Mouse (Mus musculus) thymus, adult 2 months (tissue): ENCODE results near the gene Arl6ip4. TPM values are rescaled to one million over a fixed set of nuclear protein-coding genes. Genes with fewer than 3 reads are reported as not detected.

Experiments
- DNase-seq: peaks from one replicate; pipeline ENCODE4 v3.0.0; 2021
- H3K27ac ChIP-seq: fragments of 200-500 bp; 2 replicates; pipeline ENCODE4 v1.5.1; 2012; ENCODE audit warnings: low read length, control low read depth; ENCODE audit not compliant: control insufficient read depth, insufficient read depth
- H3K27me3 ChIP-seq: fragments of 200-500 bp; 2 replicates; pipeline ENCODE4 v1.6.1; 2012; ENCODE audit warnings: mild to moderate bottlenecking, low read length, moderate library complexity, mixed read lengths; ENCODE audit not compliant: control insufficient read depth, insufficient read depth
- H3K36me3 ChIP-seq: fragments of 200-500 bp; 2 replicates; pipeline ENCODE4 v1.6.1; 2012; ENCODE audit warnings: mild to moderate bottlenecking, low read length, moderate library complexity; ENCODE audit not compliant: control insufficient read depth, insufficient read depth
- H3K4me1 ChIP-seq: fragments of 200-500 bp; replicated peaks from 2 replicates; pipeline ENCODE4 v1.6.1; 2012; ENCODE audit warnings: low read length; ENCODE audit not compliant: control insufficient read depth, insufficient read depth
- H3K4me3 ChIP-seq: fragments of 200-500 bp; 2 replicates; pipeline ENCODE4 v1.5.1; 2012; ENCODE audit warnings: mild to moderate bottlenecking, low read length, control low read depth, moderate library complexity; ENCODE audit not compliant: control insufficient read depth, insufficient read depth
- CTCF ChIP-seq: fragments of 200-500 bp; IDR thresholded peaks from 2 replicates; pipeline ENCODE4 v1.5.1; 2012; ENCODE audit warnings: mild to moderate bottlenecking, control low read depth, low read length, moderate library complexity, borderline replicate concordance; ENCODE audit not compliant: control insufficient read depth, poor library complexity, insufficient read depth; ENCODE audit errors: extremely low read depth
- POLR2A ChIP-seq: fragments of 200-500 bp; IDR thresholded peaks from 2 replicates; pipeline ENCODE4 v1.6.1; 2012; ENCODE audit warnings: mild to moderate bottlenecking, low read length, control low read depth, moderate library complexity; ENCODE audit not compliant: control insufficient read depth, poor library complexity, insufficient read depth; ENCODE audit errors: extremely low read depth
- WGBS: fragments of 180-500 bp; shearing (Covaris S2); methylation state at CpG from one replicate; pipeline ENCODE4 v1.1.7; 2018; 5-methylcytosine and 5-hydroxymethylcytosine counted together
- polyA plus RNA-seq: library from polyadenylated mRNA; depleted of rRNA; stranded (reverse); fragments of >200 nt; gene quantifications from 2 replicates; pipeline ENCODE4 v1.2.3, GENCODE M21; 2012; rRNA removed

Gene Arl6ip4
- 50.8 and 53.5 TPM in 2 replicates for polyA plus RNA-seq

DNA sequence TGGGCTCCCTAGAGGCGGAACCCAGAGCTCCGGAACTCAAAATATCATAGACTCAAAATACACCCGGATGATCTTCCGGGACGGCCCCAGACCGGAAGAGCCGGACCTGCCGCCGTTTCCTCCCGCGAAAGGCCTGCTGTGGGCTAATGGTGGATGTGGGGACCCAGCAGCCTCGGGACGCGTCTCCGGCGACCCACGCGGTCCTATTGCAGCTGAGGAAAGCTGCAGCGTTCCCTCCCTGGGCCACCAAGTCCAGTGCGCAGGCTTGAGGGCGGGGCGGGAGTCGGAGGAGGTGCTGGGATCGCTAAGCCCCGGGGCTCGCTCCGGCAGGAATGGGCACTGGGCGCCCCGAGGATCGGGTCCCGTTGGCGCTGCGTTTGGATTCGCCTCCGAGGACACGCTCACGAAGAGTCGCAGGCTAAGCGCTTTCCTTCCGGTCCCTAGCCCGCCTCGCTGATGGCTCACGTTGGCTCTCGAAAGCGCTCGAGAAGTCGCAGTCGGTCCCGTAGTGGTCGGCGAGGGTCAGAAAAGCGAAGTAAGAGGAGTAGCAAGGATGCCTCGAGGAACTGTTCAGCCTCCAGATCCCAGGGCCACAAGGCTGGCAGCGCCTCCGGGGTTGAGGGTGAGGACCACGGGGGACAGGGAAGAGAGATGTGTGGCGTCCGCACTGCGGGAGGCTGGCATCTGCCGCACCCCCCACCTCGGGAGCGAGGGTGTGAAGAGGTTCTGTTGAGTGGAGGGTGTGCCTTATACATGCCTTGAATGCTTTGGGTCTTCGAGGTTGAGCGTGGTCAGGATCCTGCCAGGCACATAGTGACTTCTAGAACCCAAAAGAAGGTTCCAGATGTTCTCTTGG is at the start of gene Arl6ip4:
Gene Arl6ip4 (plus strand): TSS at position 100 of the 856 bp plus-strand sequence.
- peaks cover 14% of the 10 kb centered on the region for H3K36me3 ChIP-seq
- H3K27ac ChIP-seq = no peak within 1 kb of the TSS
- DNase-seq = peak; percentile 76
- WGBS = 1% methylated on average over 64 of the region's 64 CpGs
- peaks cover 27% of the 10 kb centered on the region for H3K4me1 ChIP-seq
- peak within 1 kb of the TSS; percentile 100 for H3K4me3 ChIP-seq
- H3K27me3 ChIP-seq = no peaks in the 10 kb centered on the region
- TF ChIP-seq CTCF (no peak), POLR2A (peak; percentile 54; the same call in 1 of the 2 replicates)

GRCm38 (mm10) chr5:124069657-124070056 is 46.2 kb upstream of the Arl6ip4 start:
- TF ChIP-seq POLR2A (no peak), CTCF (no peak)
- 94% methylated on average over 3 of the region's 3 CpGs for WGBS
- Histone ChIP-seq H3K27ac (no peak overlapping the region), H3K27me3 (no peaks in the 10 kb centered on the region), H3K36me3 (peaks cover 30% of the 10 kb centered on the region), H3K4me3 (no peak overlapping the region), H3K4me1 (peaks cover 16% of the 10 kb centered on the region)
- no peak for DNase-seq

- H3K4me1 ChIP-seq = peaks cover 55% of the 10 kb centered on the region
- no peaks in the 10 kb centered on the region for H3K27me3 ChIP-seq
- no peak overlapping the region for H3K4me3 ChIP-seq
- 79% methylated on average over 9 of the region's 9 CpGs for WGBS
- no peak for DNase-seq
- peak overlapping the region; percentile 4; the same call in 1 of the 2 replicates for H3K27ac ChIP-seq
- peaks cover 23% of the 10 kb centered on the region for H3K36me3 ChIP-seq
- no peak for TF ChIP-seq CTCF
- no peak for TF ChIP-seq POLR2A
Measured at GRCm38 (mm10) chr5:124073682-124074081, 42.2 kb upstream of the Arl6ip4 start.

- no peak for TF ChIP-seq CTCF
- no peak for TF ChIP-seq POLR2A
- H3K4me1 ChIP-seq = peaks cover 67% of the 10 kb centered on the region
- WGBS = under 1% methylated on average over 10 of the region's 10 CpGs
- H3K27me3 ChIP-seq = no peaks in the 10 kb centered on the region
- DNase-seq = peak; percentile 47
- peak overlapping the region; percentile 67 for H3K27ac ChIP-seq
- no peak overlapping the region for H3K4me3 ChIP-seq
- peaks cover 23% of the 10 kb centered on the region for H3K36me3 ChIP-seq
Measured at GRCm38 (mm10) chr5:124074845-124075307, 41.0 kb upstream of the Arl6ip4 start.

DNA sequence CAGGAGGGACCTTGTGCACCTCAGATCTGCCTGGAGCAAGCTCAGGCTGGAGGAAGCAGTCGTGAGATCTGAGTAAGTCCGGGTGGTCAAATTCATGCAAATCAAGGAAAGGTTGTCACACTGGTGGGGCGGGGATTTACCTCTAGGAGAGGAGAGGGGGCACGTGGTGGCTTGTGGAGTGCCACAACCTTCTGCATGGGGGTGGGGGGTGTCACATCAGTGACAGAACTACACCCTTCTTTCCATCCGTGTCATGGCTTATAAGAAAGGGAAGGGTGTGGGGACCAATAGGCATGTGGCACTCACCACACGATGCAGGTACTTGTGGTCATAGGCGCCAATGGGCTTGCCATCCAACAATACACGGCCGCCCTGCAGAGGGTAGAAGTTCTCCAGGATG is 40.2 kb upstream of the Arl6ip4 start:
- WGBS = 18% methylated on average over 9 of the region's 9 CpGs
- peak overlapping the region; percentile 14 for H3K4me3 ChIP-seq
- H3K4me1 ChIP-seq = peaks cover 75% of the 10 kb centered on the region
- no peak for DNase-seq
- H3K27me3 ChIP-seq = no peaks in the 10 kb centered on the region
- peaks cover 23% of the 10 kb centered on the region for H3K36me3 ChIP-seq
- peak overlapping the region; percentile 38 for H3K27ac ChIP-seq
- TF ChIP-seq CTCF = no peak
- TF ChIP-seq POLR2A = no peak

GRCm38 (mm10) chr5:124076559-124076958 is 39.3 kb upstream of the Arl6ip4 start:
- DNase-seq = no peak
- Histone ChIP-seq H3K4me1 (peaks cover 84% of the 10 kb centered on the region), H3K4me3 (peak overlapping the region; percentile 19; the same call in 1 of the 2 replicates), H3K27ac (peak overlapping the region; percentile 38; the same call in 1 of the 2 replicates), H3K27me3 (no peaks in the 10 kb centered on the region), H3K36me3 (peaks cover 16% of the 10 kb centered on the region)
- WGBS = 82% methylated on average over 9 of the region's 9 CpGs
- no peak for TF ChIP-seq POLR2A
- TF ChIP-seq CTCF = no peak
